Mouse (Mus musculus) brain, embryonic 14.5 days (tissue): ENCODE results near the gene Il2ra.

Experiments
- CTCF ChIP-seq: fragments of 200-500 bp; IDR thresholded peaks from 2 replicates; pipeline ENCODE4 v1.5.1; 2012; ENCODE audit warnings: inconsistent platforms, mild to moderate bottlenecking, moderate library complexity, borderline replicate concordance; ENCODE audit not compliant: insufficient read depth, insufficient read length; ENCODE audit errors: extremely low read depth
- POLR2A ChIP-seq: fragments of 200-500 bp; IDR thresholded peaks from 2 replicates; pipeline ENCODE4 v1.6.1; 2012; ENCODE audit warnings: mild to moderate bottlenecking, inconsistent platforms, borderline replicate concordance; ENCODE audit not compliant: poor library complexity, insufficient read depth, insufficient read length, severe bottlenecking; ENCODE audit errors: extremely low read depth

DNA sequence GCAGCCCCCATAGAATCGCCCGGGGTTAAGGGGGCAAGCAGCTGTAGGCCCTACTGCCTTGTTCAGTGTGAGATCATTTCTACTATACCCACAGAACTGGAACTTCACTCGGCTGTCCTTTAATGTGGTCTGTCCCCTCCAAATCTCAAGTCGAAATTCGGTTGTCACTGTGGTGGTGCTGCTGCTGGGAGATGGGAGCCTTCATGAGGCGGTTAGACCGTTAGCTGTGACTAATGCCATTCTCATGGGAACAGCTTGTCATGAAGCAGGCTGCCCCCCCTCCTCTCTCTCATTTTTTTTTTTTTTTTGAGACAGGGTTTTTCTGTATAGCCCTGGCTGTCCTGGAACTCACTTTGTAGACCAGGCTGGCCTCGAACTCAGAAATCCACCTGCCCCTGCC, 19.4 kb upstream of the Il2ra start:
- TF ChIP-seq CTCF = no peak
- no peak for TF ChIP-seq POLR2A
